Mouse (Mus musculus): ENCODE measurements at regions not wholly inside any gene's neighbourhood (a gene's known extent, or its start where the extent isn't known, plus 50 kb on each side); places are given as distances from the start of the nearest gene placed in this dataset.

- no peak for TF ChIP-seq CTCF (IDR thresholded peaks at IDR 0.05; ENCODE audit: low read depth)
- TF ChIP-seq EP300 (IDR thresholded peaks at IDR 0.05; ENCODE audit: low read depth) = no peak
Measured at GRCm38 (mm10) chr2:166305044-166306002, 149.9 kb upstream of the Sulf2 start.
